Mouse (Mus musculus) stomach, postnatal 0 days (tissue): Measurements from ENCODE around the gene Gm13691. TPM values are rescaled to one million over a fixed set of nuclear protein-coding genes. Genes with fewer than 3 reads are reported as not detected.

ENCODE experiments used
- ATAC-seq: fragments of 200-750 bp; cut with Nextera tagmentation; 2 replicates; pipeline ENCODE4 v1.8.0; 2017; ENCODE audit not compliant: low FRiP score, low TSS enrichment
- DNase-seq: peaks from one replicate; pipeline ENCODE4 v3.0.0-alpha.2; 2016; ENCODE audit warnings: low spot score
- H3K27ac ChIP-seq: fragments of 300-500 bp; sonication (generic); replicated peaks from 2 replicates; pipeline ENCODE4 v1.5.1; 2014; ENCODE audit warnings: mild to moderate bottlenecking, control low read depth
- H3K27me3 ChIP-seq: fragments of 300-500 bp; sonication (generic); 2 replicates; pipeline ENCODE4 v1.6.1; 2014; ENCODE audit warnings: low read length; ENCODE audit not compliant: control insufficient read depth, insufficient read depth
- H3K36me3 ChIP-seq: fragments of 300-500 bp; sonication (generic); 2 replicates; pipeline ENCODE4 v1.6.1; 2014; ENCODE audit warnings: low read length, mixed read lengths; ENCODE audit not compliant: control insufficient read depth, insufficient read depth
- H3K4me1 ChIP-seq: fragments of 300-500 bp; sonication (generic); replicated peaks from 2 replicates; pipeline ENCODE4 v1.6.1; 2014; ENCODE audit warnings: antibody characterized with exemption; ENCODE audit not compliant: control insufficient read depth, insufficient read depth
- H3K4me2 ChIP-seq: fragments of 300-500 bp; sonication (generic); replicated peaks from 2 replicates; pipeline ENCODE4 v1.6.1; 2014; ENCODE audit warnings: low read depth, mild to moderate bottlenecking, control low read depth, moderate library complexity
- H3K4me3 ChIP-seq: fragments of 300-500 bp; sonication (generic); 2 replicates; pipeline ENCODE4 v1.5.1; 2014; ENCODE audit warnings: low read depth, low read length, control low read depth
- H3K9ac ChIP-seq: fragments of 300-500 bp; sonication (generic); 2 replicates; pipeline ENCODE4 v1.6.1; 2014; ENCODE audit warnings: mild to moderate bottlenecking, low read length, control low read depth, mixed read lengths
- H3K9me3 ChIP-seq: fragments of 300-500 bp; sonication (generic); 2 replicates; pipeline ENCODE4 v1.6.1; 2016; ENCODE audit warnings: low read length; ENCODE audit not compliant: control insufficient read depth
- CTCF ChIP-seq: IDR thresholded peaks from 2 replicates; pipeline ENCODE4 v1.5.1; 2016; ENCODE audit warnings: antibody characterized with exemption, low read depth, mild to moderate bottlenecking, moderate library complexity
- EP300 ChIP-seq: optimal IDR thresholded peaks from 2 replicates; pipeline ENCODE3; 2016; ENCODE audit warnings: antibody characterized with exemption
- WGBS: fragments of 180-500 bp; shearing (Covaris S2); extraction: QIAGEN DNeasy Blood & Tissue Kit; methylation state at CpG from one replicate; pipeline ENCODE4 v1.1.7; 2014; 5-methylcytosine and 5-hydroxymethylcytosine counted together
- polyA plus RNA-seq: library from polyadenylated mRNA; unstranded; fragments of >200 nt; fragmentation: Nextera tagmentation; extraction: Ambion mirVana; gene quantifications from 2 replicates; pipeline ENCODE4 v1.2.1, GENCODE M21; 2015

Gm13691 gene
- polyA plus RNA-seq, 1 experiment from 2014 or later = not detected

- no peak overlapping the region for H3K9ac ChIP-seq
- H3K36me3 ChIP-seq = no peaks in the 10 kb centered on the region
- DNase-seq (no peak), ATAC-seq (no peak)
- H3K9me3 ChIP-seq = no peaks in the 10 kb centered on the region
- H3K4me3 ChIP-seq = no peak overlapping the region
- 35% methylated on average over 3 of the region's 3 CpGs for WGBS
- no peak for TF ChIP-seq EP300
- no peak for TF ChIP-seq CTCF
- no peak overlapping the region for H3K4me2 ChIP-seq
- H3K27me3 ChIP-seq = no peaks in the 10 kb centered on the region
- no peak overlapping the region for H3K27ac ChIP-seq
- H3K4me1 ChIP-seq = no peaks in the 10 kb centered on the region
These were observed 28.0 kb downstream of the Gm13691 start for GRCm38 (mm10) chr2:84018330-84018729.

GRCm38 (mm10) chr2:84019519-84020305, 29.4 kb downstream of the Gm13691 start:
- H3K36me3 ChIP-seq = no peaks in the 10 kb centered on the region
- no peaks in the 10 kb centered on the region for H3K9me3 ChIP-seq
- WGBS = 70% methylated on average over 8 of the region's 8 CpGs
- no peak overlapping the region for H3K9ac ChIP-seq
- no peaks in the 10 kb centered on the region for H3K4me1 ChIP-seq
- H3K4me3 ChIP-seq = no peak overlapping the region
- no peak overlapping the region for H3K4me2 ChIP-seq
- no peak for TF ChIP-seq CTCF
- no peak for TF ChIP-seq EP300
- ATAC-seq (no peak), DNase-seq (no peak)
- H3K27ac ChIP-seq = no peak overlapping the region
- H3K27me3 ChIP-seq = no peaks in the 10 kb centered on the region

- Histone ChIP-seq H3K9me3 (no peaks in the 10 kb centered on the region), H3K9ac (no peak overlapping the region), H3K27me3 (no peaks in the 10 kb centered on the region), H3K4me3 (no peak overlapping the region), H3K4me1 (no peaks in the 10 kb centered on the region), H3K4me2 (no peak overlapping the region), H3K27ac (no peak overlapping the region), H3K36me3 (no peaks in the 10 kb centered on the region)
- no peak for DNase-seq
- ATAC-seq = no peak
- WGBS = 82% methylated on average over 2 of the region's 2 CpGs
- TF ChIP-seq EP300 (no peak), CTCF (no peak)
These were observed 31.6 kb downstream of the Gm13691 start for GRCm38 (mm10) chr2:84021930-84022329.

GRCm38 (mm10) chr2:84022905-84023304, 32.6 kb downstream of the Gm13691 start:
- Histone ChIP-seq H3K9ac (no peak overlapping the region), H3K4me1 (no peaks in the 10 kb centered on the region), H3K36me3 (no peaks in the 10 kb centered on the region), H3K4me2 (no peak overlapping the region), H3K9me3 (no peaks in the 10 kb centered on the region), H3K4me3 (no peak overlapping the region), H3K27me3 (no peaks in the 10 kb centered on the region), H3K27ac (no peak overlapping the region)
- DNase-seq = no peak
- 66% methylated on average over 2 of the region's 2 CpGs for WGBS
- ATAC-seq = peak; percentile 65; the same call in 1 of the 2 replicates
- TF ChIP-seq CTCF = no peak
- TF ChIP-seq EP300 = no peak

- H3K4me2 ChIP-seq = no peak overlapping the region
- no peak for ATAC-seq
- H3K36me3 ChIP-seq = no peaks in the 10 kb centered on the region
- H3K4me1 ChIP-seq = no peaks in the 10 kb centered on the region
- no peaks in the 10 kb centered on the region for H3K9me3 ChIP-seq
- no peak overlapping the region for H3K4me3 ChIP-seq
- WGBS = 77% methylated on average over 2 of the region's 2 CpGs
- no peaks in the 10 kb centered on the region for H3K27me3 ChIP-seq
- TF ChIP-seq CTCF (no peak), EP300 (no peak)
- no peak for DNase-seq
- no peak overlapping the region for H3K27ac ChIP-seq
- H3K9ac ChIP-seq = no peak overlapping the region
These were observed 33.0 kb downstream of the Gm13691 start for GRCm38 (mm10) chr2:84023319-84023718.

GRCm38 (mm10) chr2:84025217-84025616, 34.9 kb downstream of the Gm13691 start:
- Histone ChIP-seq H3K9ac (no peak overlapping the region), H3K4me2 (no peak overlapping the region), H3K36me3 (no peaks in the 10 kb centered on the region), H3K4me3 (no peak overlapping the region), H3K27ac (no peak overlapping the region), H3K27me3 (no peaks in the 10 kb centered on the region), H3K4me1 (no peaks in the 10 kb centered on the region), H3K9me3 (no peaks in the 10 kb centered on the region)
- no peak for DNase-seq
- no peak for ATAC-seq
- TF ChIP-seq EP300 (no peak), CTCF (no peak)
- WGBS = 57% methylated on average over 4 of the region's 4 CpGs
